Mouse (Mus musculus): ENCODE data around the gene Fam120b.

Gene Fam120b

DNA sequence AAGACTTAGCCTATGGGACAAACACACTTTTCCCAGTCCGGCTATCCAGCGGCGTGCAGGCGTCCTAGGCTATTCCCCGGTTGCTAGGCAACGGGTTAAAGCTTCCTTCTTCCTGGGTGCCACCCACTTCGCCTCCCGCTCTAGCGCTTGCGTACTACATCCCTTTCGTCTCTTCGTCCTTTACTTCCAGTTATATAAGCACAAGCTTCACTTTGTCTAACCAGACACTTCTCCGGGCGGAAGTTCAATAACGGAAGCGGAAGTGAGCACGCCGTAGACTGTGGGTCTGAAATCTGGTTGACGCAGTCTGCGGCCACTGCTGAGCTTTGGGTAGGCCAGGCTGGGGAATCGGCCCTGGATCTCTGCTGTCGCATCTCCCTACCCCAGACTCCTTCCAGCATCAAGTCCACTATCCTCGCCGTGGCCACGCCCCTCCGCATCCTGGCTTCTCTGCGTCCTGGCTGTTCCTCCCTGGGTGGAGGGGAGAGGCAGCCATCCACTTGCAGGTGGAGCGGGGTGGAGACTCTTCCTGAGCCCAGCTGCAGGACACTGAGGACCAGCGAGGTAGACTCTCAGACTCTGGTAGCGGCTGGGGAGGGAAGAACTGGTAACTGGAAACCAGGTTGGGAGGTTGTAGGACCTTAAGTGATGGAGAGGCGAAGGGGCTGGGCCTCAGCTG lies at the start of gene Fam120b:
Fam120b (plus strand) TSS at position 206 of the 679 bp plus-strand sequence.
- in situ Hi-C loops (cut with MboI, MseI), result loop anchor here (5.0 kb wide), 1 partner anchor 76 kb away; no protein-coding TSS in a partner anchor

DNA sequence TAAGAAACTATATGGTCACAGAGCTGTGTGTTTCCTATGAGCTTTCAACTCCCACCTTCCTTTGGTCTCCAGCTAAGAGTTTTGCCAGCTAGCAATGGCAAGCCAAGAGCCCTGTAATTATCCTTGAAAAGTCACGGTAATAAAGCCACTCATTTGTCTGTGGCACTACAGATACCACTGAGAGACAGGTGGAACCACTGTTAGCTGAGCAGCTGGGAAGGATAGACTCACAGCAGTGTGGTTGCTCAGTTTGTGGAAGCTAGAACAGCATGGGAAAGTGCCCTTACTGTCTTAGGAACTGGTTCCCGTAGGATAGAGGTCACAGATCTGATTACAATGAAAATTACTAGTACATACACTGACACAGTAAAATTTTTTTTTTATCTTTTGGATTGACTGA lies 45.9 kb upstream of the Fam120b start:
- in situ Hi-C loops (cut with MboI, MseI), result no loop called here

DNA sequence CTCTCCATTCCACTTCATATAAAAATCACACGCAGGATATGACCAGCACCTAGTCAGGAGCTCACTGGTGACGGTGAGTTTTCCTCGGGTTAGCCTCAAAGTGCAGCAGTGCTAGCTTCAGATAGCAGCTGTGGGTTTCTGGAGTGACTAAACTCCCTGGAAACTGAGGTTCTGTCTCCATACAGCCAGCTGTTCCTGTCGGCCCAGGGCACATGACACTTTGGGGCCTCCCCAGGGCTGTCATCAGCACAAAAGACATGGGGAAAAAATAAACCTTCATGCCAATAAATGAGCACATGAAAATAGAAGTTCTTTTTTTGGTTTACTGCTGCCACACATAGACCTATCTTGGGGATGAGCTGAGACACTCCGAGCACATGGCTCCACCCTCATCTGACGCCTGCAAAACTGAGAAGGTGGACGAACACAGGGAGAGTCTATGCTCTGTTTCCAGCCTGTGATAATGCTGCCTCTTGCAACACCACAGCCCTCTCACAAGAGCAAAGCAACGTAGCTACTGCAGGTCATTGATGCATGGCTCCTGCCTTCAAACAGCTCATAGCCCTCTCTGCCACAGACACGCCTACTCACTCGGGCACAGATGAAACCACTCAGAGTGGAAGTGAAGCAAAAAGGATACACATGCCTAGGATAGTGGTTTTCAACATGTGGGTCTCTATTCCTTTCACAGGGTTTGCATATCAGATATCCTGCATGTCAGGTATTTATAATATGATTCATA lies 43.0 kb upstream of the Fam120b start:
- in situ Hi-C loops (cut with MboI, MseI), result no loop called here

DNA sequence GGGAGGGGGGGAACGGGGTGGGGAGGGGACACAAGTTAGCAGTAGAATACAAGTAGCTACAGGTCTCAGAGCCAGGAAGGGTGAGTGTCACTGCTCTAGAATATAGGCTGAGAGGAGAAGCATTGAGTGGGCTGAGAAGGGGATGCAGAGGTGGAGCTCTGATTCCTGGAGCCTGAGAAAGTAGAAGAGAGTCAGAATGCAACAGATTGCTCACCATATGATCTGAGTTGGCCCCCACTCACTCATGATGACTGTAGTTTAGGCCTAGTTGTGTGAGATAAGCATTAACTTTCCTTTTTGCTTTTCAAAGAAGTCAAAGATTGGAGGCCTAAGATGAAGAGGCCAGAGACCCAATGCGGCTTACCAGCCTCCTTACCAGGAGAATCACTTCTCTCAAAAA lies 42.0 kb upstream of the Fam120b start:
- in situ Hi-C loops (cut with MboI, MseI), result no loop called here

DNA sequence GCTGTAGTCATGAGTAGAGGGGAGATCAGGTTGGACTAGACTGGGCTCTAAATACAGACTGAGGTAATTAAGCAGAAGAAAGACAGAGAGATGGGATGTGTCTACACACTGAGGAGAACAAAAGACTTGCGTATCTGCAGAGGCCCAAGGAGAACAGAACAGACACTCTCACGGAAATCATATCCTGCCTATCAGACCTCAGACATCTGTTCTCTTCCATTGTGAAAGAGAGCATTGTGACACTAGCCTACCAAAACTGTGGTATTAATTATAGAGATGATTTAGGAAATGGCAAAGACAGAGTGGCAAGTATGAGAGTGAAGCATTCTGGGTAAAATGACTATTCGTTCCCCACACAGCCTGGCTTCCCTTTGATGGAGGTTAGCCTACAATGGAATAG lies 40.9 kb upstream of the Fam120b start:
- in situ Hi-C loops (cut with MboI, MseI), result no loop called here

DNA sequence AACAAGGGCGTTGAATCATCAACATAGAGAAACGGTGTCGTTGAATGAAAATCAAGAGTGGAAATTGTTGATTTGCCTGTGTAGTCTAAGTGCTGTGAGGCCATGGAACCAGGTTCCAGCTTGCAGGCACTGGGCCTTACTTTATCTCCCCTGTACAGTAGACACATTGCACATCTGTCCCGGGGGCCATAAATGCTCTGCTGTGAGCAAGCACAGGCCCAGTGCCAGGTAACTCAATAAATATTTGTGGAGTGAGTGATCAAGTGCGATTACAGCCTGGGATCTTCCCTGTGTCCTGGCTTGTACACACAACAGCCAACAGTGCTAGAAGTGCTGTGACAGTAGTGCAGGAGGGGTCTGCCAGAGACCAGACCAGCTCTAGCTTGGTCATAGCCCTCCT lies 39.5 kb upstream of the Fam120b start:
- in situ Hi-C loops (cut with MboI, MseI), result no loop called here

DNA sequence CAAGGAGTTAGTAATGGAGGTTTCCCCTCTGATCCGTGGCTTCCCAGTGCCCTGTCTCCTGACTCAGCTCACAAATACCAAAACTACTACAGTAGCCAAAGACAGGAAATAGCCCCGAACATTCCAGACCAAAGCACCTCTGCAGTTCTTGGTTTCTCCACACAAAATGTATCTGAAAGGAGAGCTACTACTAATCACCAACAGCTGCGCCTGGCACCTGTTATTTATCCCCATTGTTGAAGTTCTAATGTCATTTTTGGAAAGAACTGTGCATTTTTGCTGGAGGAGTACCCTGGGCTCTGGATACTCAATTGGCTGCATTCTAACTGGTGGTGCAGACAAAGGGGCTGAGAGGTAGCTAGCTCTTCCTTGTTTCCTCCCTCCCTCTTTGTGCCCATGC lies 38.9 kb upstream of the Fam120b start:
- in situ Hi-C loops (cut with MboI, MseI), result no loop called here

DNA sequence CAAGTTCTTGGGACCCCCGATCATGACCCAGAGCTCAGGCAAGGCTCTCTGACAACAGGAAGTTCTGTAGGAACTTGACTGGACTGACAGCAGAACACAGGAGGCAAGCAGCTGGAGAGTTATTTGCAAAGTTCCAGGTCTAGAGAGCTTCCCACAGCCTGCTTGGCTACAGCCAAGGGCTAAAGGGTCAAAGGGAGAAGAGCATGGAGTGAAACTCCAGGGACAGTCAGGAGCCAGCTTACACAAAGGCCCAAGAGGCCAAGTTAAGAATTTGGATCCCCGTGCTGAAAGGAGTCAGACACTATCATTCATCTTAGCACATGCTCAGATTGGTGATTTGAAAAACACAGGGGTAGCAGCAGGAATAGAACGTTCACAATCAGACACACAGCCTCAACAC lies 32.3 kb upstream of the Fam120b start:
- in situ Hi-C loops (cut with MboI, MseI), result no loop called here

DNA sequence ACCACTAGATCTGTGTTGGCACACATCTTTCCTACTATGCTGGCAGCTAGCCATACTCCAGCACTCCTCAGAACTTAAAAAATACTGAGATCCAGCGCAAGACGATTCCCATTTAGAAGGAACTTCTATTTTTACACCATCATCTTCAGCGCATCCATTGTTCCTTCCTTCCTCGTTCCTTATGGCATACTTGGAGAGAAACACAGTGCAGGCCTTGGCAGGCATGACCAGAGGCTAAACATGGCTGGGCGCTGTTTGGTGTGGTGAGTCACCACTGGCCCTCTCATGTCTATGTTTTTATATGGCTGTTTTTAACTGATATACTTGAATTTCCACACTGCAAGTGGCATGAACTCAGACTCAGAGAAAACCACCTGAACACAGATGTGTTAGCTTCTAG lies 30.4 kb upstream of the Fam120b start:
- in situ Hi-C loops (cut with MboI, MseI), result no loop called here

DNA sequence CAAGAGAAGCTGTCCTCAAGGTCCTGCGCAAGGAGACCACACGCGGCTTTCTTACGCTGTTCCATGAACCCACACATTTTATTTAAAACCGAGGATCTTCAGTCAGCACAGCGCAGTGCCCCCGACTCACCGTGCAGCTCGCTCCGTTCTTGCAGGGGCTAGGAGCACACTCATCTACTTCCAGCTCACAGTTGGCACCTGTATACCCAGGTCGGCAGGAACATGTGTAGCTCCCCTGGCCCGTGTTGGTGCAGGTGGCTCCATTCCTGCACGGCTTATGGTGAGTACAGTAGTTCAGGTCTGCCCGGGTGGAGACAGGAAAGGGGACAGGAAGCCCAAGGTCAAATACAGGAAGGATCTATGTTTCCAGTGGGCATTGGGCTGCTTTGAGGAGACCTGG lies 25.6 kb upstream of the Fam120b start:
- in situ Hi-C loops (cut with MboI, MseI), result no loop called here

DNA sequence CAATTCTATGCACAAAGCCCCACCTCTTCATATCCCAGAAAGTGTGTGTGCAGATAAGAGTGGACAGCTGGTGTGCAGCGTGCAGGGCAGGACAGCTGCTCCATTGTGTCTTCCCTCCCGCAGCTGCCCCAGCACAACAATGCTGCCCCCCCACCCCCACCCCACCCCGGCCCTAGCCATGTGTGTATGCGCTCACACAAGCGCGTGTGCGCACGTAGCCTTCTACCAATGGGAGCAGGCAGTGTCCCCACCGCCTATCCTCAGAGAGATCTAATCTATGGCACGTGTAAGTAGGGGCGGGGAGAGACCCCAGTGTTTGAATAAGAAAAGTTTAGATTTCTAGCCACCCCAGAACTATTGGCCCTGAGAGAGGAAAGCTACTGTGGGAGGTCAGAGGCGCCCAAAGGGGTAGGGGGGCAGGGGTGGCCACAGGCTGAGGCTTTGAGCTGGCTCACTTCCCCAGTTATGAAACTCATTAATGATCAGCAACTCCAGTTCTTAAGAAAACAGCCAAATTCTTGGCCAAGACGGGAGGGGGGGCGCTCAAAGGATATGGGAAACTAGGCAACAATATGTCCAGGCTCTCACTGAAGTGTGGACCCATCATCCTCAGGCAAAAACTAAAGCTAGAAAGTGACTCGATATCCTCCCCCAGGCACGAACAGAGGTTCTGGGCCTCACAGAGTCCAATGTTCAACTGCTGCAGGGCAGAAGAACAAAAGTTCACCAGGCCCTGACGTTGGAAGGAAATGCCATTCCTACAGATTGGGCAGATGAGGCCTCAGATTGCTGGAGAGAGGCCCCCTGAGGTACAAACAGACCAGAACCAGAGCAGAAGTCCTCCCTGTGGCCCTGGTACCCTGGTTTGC lies 23.8 kb upstream of the Fam120b start:
- in situ Hi-C loops (cut with MboI, MseI), result no loop called here

DNA sequence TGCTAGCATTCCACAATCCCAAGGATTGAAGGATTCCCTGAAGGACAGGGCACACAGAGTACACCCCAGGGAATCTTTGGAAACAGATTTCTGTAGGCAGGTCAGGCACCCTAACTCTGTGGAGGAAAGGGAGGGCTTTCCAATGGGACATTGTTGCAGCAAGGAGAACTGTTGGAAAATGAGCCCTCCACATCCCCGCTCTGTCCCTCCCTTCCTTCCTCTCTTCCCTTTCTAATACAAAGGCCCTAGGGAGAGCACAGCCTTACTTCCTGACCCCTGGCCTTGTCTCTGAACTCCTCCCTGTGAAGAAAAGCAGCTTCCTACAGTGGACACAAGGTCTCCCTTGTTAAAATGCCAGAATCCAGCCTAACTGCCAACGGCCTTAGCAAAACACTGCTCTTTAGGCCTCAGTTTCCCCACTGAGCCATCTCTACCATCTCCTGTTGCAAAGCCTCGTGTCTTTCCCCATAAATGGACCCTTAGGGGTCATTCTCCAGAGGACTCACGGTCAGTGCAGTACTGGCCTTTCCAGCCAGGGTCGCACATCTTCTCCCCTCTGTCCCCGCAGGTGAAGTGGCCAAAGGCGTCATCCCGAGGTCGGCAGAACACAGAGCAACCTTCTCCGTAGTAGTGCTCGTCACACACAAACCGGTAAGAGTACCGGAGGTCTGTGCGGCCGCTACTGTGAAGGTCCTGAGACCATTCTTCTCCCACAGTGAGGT lies 22.9 kb upstream of the Fam120b start:
- in situ Hi-C loops (cut with MboI, MseI), result no loop called here

DNA sequence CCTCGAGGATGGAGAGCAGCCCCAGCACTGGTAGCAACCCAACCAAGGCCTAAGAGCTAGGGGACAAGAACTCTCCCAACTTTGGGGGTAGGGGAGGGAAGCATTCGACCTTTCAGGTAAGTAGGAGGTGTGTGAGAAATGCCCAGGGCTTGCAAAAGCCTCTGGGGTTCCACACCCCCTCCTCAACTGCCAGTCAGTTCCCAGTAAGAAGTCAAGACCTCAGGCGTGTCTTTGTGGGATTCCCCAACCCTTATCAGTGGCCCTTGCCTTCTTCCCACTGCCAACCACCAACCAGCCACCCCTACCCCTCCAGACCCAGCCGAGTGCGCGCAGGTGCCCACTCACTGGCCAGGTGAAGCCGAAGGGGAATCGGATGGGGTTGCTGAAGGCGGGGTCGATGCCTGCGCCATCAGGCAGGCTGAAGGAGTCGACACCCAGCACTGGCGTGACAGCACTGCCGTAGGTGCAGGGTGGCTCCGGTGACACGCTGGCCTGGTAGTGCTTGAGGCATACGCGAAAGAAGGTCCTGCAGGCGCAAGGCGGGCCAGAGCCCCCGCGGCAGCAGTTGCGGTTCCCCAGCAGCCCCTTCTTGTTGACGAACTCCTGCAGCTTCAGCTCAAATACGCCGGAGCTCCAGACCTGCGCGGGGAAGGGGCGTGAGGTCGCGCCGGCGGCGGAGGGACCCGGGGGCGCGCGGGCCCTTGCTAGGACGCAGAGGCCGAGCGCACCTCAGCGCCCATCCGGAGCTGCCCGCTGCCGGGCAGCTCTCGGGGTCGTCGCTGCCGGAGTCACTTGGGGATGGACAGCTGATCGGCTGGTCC lies 21.5 kb upstream of the Fam120b start:
- in situ Hi-C loops (cut with MboI, MseI), result no loop called here

DNA sequence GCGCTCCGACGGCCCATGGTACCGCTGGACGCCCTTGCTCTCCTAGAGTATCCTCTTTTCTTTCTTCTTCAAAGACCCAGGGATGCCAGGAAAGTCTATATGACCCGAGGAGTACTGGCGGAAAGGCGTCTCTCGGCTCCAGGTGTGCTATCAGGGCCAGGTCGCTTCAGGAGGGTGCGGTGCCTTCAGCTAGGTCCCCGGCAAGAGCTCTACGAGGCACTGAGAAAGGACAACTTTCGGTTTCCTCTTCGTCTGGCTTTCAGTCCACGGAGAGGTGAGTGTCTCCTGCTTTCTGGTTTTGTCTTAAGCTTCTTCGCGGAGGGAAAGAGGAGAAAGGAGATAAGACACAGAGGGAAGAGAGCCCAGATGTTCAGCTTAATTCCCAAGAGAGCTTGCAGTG lies 20.8 kb upstream of the Fam120b start:
- in situ Hi-C loops (cut with MboI, MseI), result no loop called here

DNA sequence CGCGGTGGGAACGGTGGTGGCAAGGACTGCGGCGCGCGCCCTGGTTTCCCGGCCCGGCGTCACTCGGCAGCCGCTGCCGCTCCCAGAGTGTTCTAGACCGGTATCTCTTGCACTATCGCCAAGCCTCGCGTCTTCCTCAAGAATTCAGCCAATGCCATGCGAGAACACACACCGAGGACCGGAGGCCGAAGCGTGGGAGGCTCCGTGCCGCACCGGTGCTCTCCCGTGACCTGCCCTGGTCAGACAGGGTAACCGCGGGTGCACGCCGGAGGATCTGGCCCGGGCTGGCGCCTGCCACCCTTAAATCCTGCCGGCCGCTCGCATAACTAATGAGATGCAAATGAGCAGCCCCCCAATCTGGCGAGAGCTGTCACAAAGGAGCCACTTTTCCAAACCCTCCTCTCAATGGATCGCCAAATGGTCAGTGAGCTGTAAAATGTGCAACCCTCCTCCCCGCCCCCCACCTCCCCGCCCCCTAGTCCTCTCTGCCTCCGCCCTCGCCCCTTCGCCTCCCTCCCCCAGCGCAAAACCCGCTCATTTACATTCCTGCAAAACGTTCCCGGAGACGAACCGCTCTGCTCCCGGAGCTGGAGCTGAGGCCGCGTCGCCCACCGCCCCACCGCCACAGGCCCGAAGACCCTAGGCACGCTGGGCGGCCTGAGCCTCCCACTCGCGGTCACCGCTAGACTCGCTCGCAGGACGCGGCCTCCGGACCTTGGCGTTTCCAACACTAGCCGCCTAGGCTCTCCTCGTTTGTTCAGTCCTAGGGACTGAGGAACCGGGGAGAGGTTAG lies 20.1 kb upstream of the Fam120b start:
- in situ Hi-C loops (cut with MboI, MseI), result no loop called here

DNA sequence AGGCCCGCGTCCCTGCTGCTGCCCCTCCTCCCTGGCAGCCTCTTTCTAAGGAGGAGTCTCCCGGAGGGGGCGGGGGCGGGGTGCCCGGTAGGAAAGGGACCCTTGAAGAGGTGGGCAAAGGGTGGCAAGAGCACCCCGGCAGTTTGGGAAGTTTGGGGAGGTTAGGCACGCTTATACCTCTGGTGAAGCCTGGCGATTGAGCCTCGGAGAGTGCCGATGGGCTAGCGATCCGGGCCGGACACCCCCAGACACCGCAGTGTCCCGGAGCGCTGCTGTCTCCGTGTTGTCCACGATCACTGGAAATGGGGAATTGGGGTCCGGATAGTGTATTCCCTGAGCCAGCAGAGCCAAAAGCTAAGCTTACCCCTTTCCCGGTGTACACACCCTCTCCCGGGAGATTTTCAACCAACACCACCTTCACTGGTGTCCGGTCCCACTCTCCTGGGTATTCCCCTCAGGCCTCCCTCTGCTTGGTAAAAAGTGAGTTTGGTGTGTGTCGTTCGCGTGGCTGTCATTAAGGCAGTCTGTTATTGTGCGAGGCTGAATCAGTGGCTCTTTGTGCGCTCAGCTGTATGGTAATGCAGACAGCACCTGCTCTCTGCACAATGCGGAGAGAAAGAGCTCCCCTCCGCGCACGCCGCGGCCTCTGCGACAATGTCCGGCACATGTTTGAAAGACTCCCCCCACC lies 19.4 kb upstream of the Fam120b start, which contains the start of gene Dll1:
Dll1 (minus strand) TSS at position 379 of the 688 bp plus-strand sequence.
- in situ Hi-C loops (cut with MboI, MseI), result no loop called here

DNA sequence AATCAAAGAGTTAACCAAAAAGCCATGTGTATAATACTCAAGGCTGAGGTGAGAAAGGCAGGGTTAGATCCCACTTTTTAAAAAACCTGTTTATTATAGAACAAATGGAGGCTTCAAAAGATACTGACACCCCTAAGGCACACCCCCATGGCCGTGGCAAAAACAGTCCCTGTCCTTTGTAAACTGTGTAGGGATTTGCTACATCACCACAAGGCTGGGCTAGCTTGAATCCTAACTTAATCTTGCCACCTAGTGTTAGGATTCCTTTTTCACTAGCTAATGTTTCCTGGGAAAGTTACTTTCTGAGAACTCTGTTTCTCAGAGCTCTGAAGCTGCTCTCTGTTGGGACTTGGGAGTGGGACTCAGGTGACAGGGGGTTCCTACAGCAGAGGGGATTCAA lies 18.1 kb upstream of the Fam120b start:
- in situ Hi-C loops (cut with MboI, MseI), result no loop called here

DNA sequence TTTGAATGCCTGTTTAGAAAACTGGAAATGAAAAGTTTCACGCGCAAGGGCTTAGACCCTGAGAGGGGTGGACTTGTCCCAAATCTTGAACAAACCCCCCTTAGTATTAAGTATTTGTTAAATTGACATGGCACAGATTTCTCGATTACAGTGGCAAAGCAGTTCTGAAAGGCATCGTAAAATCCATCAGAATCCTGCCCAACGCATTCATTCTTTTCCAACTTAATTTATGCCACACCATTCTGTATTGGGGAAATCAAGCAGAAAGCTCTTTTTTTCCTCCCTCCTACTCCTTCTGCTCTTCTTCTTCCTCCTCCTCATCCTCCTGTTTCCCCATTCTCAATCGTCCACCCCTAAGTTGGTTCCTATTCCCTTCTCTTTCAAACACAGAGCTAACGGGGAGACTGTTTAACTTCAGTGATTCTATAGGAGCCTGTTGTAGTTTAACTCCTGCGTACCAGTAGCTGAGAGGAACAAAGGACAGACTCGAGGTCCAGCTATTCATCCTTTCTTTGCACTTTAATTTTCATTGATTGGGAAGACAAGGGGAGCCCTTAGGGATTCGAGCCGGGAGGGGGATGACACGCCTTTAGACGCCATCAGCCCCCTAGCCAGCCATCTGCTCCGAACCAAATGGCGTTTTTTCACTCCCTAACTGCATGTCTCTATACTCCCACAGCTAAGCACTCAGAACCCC lies 17.4 kb upstream of the Fam120b start:
- in situ Hi-C loops (cut with MboI, MseI), result no loop called here

Measured in T-helper 1 cell (primary cell).